Mouse (Mus musculus): ENCODE data around the gene Epb41.

Gene Epb41

DNA sequence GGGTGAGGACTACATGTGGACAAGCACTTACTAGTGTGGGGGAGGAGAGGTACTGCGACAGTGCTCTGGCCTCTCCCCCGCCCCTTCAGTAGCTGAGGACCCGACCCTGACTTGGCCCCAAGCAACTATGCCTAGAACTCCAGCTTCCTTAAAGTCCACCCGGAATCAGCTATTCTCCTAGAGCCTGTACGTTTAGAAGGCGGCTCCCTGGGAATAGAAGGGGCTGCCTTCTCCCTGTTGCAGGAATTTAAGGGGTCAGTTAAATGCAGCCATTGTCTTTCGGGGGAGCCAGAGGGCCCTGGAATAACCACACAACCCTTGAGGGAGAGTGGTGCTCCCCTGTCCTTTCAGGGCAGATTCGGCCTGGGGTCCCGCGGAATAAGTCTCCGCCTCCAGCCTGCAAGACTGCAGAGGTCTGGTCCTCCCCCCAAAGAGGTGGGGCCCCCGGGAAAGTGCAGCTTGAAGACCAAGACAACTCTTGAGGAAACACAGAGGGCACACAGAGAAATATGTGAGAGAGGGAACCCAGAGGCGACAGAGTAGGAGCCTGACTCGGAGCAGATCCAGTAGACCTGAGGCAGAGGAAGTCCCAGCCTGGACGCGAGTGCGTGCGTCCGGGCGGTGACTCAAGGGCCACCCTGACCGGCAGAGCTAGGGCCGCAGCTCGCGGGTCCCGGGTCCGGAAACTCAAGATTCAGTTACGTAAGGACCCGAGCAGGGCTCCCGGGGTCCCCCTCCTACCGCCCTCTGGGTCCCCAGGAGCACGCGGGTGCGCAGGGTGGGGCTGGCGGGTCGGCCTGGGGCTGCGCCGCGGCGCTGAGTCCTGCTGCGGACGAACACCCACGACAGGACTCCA is 816 bp downstream of the Epb41 start, which contains the start of gene Gm10300:
Gm10300 (plus strand) TSS at position 621 of the 856 bp plus-strand sequence.
- DNase-seq, result peak in 1 of 2 experiments; percentile 60

GRCm38 (mm10) chr4:132072946-132073345 is 2.2 kb downstream of the Epb41 start:
- DNase-seq, result peak; percentile 88 to 92

DNA sequence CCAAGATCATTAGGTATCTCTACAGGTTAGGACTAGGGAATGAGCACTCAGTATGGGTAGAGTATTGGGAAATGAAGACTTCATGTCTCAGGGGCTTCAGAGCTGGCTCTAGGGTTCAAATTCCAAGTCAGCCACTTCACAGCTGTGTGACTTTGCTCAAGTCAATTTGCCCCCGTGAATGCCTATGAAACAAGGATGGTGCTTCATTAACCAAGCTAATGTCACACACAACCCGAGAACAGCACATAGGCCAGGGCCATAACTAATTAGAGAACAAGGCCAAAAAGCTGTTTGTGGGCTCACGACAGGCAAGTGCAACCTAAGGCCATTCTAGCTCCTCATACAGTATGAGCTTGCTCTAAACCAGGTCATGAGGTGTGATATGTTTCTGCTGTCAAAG is 3.0 kb downstream of the Epb41 start:
- DNase-seq, result peak in 1 of 2 experiments; percentile 43

DNA sequence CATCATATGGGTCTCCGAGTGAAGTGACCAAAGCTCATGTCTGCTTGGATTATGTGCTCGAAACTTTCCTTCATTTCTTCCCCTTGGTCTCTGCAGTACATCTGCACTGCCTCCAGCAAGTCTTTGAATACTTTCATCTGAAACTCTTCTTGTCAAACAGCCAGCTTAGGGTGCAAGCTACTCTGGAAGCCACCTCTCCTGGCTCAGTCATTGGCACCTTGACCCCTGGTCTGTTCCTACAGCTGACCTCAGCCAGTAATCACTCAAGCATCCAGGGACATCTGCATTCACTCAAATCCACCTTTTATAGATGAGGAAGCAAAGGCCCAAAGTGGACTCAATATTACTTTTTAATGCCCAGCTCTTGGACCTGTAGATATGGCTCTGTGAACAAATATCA is 3.4 kb downstream of the Epb41 start:
- peak; percentile 60 to 63 for DNase-seq

GRCm38 (mm10) chr4:132067938-132068235 is 7.2 kb downstream of the Epb41 start:
- no peak for DNase-seq

GRCm38 (mm10) chr4:132067112-132067937 is 7.8 kb downstream of the Epb41 start:
- no peak for DNase-seq

DNA sequence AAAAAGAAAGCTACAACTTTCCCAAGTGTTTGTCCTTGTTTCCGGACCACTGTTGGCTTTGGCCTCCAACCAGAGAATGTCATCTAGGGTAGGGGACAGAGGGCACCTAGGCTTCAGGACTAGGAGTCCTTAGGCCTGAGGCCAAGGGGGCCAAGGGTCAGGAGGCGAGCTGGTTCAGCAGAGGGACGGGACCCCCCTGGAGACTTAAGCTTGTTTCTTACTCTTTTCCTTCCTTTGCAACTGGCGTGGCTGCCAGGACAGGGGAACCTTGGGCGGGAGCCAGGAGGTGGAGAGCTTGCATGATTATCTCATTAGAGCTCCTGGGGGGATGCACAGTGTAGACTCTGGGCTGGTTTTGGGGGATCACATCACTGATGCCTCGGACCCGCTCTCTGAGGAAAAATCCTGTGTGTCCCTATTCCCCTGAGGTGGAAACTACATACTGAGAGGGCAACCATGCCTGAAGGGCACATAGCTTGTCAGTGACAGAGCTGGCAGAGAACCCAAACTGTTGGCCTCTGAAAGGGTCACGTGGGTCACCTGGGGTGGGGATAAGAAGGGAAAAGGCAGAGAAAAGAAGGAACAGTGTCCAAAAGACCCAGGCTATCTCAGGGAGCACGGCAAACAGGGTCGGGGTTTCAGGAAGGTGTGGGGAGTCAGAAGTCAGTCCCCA is 8.9 kb downstream of the Epb41 start:
- peak; percentile 94 to 96 for DNase-seq

GRCm38 (mm10) chr4:132065578-132065977 is 9.5 kb downstream of the Epb41 start:
- DNase-seq, result no peak

DNA sequence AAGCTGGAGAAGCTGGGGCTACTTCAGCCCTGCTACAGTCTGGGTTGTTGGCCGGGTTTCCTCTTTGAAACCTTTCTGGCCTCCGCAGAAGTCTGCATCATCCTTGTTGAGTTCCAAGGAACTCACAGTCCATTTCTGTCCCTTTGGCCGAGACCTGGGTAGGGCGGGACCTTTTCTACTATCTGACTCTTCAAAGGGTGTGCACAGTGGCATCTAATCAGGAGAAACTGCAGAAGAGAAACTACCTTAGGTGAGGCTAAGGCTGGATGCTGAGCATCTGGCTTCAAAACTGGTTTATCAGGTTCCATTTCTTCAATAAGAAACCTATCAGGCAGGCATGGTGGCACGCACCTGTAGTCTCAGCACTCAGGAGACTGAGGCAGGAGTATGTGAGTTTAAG is 10.6 kb downstream of the Epb41 start:
- DNase-seq, result no peak

GRCm38 (mm10) chr4:132062934-132063884 is 11.9 kb downstream of the Epb41 start:
- DNase-seq, result peak; percentile 70 to 84

- no peak for DNase-seq
Observed at GRCm38 (mm10) chr4:132062289-132062688, 12.8 kb downstream of the Epb41 start.

- DNase-seq, result no peak
Observed at GRCm38 (mm10) chr4:132060040-132060832, 14.9 kb downstream of the Epb41 start.

GRCm38 (mm10) chr4:132059541-132059940 is 15.6 kb downstream of the Epb41 start:
- no peak for DNase-seq

- DNase-seq, result no peak
Observed at GRCm38 (mm10) chr4:132057311-132057710, 17.8 kb downstream of the Epb41 start.

GRCm38 (mm10) chr4:132051321-132052275 is 23.5 kb downstream of the Epb41 start:
- no peak for DNase-seq

DNA sequence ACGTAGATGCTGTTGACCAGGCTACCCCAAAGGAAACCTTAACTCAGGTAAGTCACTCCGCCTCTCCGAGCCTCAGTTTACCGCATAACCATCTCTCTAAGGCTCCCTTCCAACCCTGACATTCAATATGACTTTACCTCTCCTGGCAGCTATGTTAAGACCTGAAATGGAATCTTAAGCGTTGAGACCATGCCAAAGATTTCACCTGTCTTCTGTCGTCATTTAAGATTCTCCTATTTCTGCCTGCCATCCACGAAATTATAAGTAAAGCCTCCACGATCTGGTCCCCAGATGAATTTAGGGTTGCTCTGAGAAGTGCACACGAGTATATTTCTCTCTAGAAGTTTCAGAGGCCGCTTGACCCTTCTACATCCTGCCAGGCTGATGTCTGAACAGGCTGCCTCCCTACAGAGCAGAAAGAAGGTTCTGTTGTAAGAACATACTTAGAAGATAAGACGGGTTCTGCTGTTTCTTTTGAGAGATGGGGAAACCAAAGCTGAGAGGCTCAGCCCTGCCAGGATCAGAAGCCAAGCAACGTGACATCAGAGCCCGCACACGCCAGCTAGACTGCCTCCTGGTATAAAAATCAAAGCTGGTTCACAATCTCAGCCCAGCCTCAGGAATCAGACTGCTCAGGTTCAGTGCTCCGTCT is 25.4 kb downstream of the Epb41 start:
- DNase-seq, result no peak

GRCm38 (mm10) chr4:132048995-132049404 is 26.1 kb downstream of the Epb41 start:
- DNase-seq, result peak; percentile 85 to 89

DNA sequence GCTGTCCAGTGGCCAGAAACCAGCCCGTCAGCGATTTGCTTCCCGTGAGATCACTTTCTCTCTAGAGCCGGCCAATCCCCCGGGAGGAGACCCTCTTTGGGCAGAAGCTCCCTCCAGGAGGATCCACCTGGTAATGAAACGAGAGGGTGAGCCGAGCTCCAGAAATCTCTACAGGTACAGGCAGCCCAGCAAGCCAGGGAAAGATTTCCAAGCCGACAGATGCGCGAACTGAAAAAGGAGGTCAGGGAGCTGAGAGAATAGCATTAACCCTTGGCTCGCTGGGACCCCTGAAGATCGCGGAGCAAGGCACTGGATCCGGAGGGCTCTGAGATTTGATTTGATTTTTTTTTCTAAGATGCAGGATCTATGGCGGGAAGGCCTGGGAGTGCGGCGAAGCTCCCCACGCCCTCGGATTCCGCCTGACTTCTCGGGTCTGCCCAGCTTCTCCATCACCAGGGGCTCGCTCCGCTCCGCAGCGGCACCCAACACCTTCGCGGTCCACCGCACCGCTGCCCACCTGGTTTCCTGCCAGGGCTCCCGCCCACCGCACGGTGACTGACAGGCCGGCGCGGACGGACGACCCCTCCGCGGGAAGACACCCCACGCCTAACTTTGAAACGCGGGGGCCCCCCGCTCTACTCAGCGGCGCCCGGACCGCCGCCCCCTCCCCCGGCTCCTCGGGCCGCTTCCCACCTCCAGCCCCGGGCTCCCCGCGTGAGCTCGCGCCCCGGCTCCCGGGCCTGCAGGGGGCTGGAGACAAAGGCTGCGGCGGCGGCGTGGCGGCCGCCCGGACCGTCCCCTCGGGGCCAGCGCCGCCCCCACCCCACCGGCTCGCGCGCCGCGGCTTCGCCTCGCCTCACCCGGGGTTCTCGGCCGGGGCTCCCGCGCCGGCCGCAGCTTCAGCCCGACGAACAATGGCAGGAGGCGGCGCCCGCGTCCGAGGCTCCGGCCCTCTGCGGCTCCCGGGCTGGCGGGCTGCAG is 26.8 kb downstream of the Epb41 start:
- no peak for DNase-seq

Data from kidney, adult 8-10 months (tissue).